ENCODE assay signal across 8 mouse cellular contexts in genomic region chr10:127165654-127166403, GRCm38 (mm10). TPM values are rescaled to one million over a fixed set of nuclear protein-coding genes. Genes with fewer than 3 reads are reported as not detected.
A peak's percentile ranks its signal among the peaks of the same experiment; 100 is the strongest.
DNase-seq lines count a peak whose midpoint lies in the region; ATAC-seq and TF ChIP-seq lines count a peak whose summit lies in the region.

No protein-coding gene starts in this region.

- H3K4me1 ChIP-seq in kidney, embryonic 15.5 days = peaks cover 38% of the 10 kb centered on the region
- peaks cover 36% of the 10 kb centered on the region for H3K4me1 ChIP-seq in embryonic facial prominence, embryonic 13.5 days
- H3K4me1 ChIP-seq in hindbrain, embryonic 15.5 days (replicated peaks) = peaks cover 34% of the 10 kb centered on the region
- H3K4me1 ChIP-seq in lung, embryonic 15.5 days = peaks cover 39% of the 10 kb centered on the region
- H3K4me1 ChIP-seq in olfactory bulb, adult 2 months (ENCODE audit: control insufficient read depth, insufficient read depth, low read length) = peaks cover 27% of the 10 kb centered on the region

- under 1% methylated on average over 54 of the region's 56 CpGs for WGBS in kidney, embryonic 15.5 days
- under 1% methylated on average over 55 of the region's 56 CpGs for WGBS in embryonic facial prominence, embryonic 13.5 days
- WGBS in hindbrain, embryonic 15.5 days = under 1% methylated on average over 56 of the region's 56 CpGs
- WGBS in lung, embryonic 15.5 days = under 1% methylated on average over 53 of the region's 56 CpGs
- under 1% methylated on average over 55 of the region's 56 CpGs for WGBS in olfactory bulb, adult 2 months

- peak overlapping the region; percentile 51 for H3K4me3 ChIP-seq in kidney, embryonic 15.5 days (replicated peaks)
- peak overlapping the region; percentile 64 for H3K4me3 ChIP-seq in embryonic facial prominence, embryonic 13.5 days
- H3K4me3 ChIP-seq in hindbrain, embryonic 15.5 days = peak overlapping the region; percentile 93
- H3K4me3 ChIP-seq in lung, embryonic 15.5 days = peak overlapping the region; percentile 51
- peak overlapping the region; percentile 83 for H3K4me3 ChIP-seq in olfactory bulb, adult 2 months (ENCODE audit: insufficient read depth, low read depth, low read length)

- H3K9ac ChIP-seq in kidney, embryonic 15.5 days = peak overlapping the region; percentile 64
- peak overlapping the region; percentile 79 for H3K9ac ChIP-seq in embryonic facial prominence, embryonic 13.5 days
- H3K9ac ChIP-seq in hindbrain, embryonic 15.5 days = peak overlapping the region; percentile 98
- H3K9ac ChIP-seq in lung, embryonic 15.5 days = peak overlapping the region; percentile 45

- peak; percentile 22; the same call in 1 of the 2 replicates for TF ChIP-seq POLR2A in olfactory bulb, adult 2 months (IDR thresholded peaks at IDR 0.05; ENCODE audit: insufficient read depth, low read depth, low read length)

- peak overlapping the region; percentile 100 for H3K4me2 ChIP-seq in kidney, embryonic 15.5 days
- H3K4me2 ChIP-seq in embryonic facial prominence, embryonic 13.5 days = peak overlapping the region; percentile 100
- peak overlapping the region; percentile 84 for H3K4me2 ChIP-seq in hindbrain, embryonic 15.5 days
- H3K4me2 ChIP-seq in lung, embryonic 15.5 days = peak overlapping the region; percentile 100

- TF ChIP-seq CTCF in olfactory bulb, adult 2 months (IDR thresholded peaks at IDR 0.05; ENCODE audit: insufficient read depth, low read depth, low read length) = no peak

- DNase-seq in kidney, adult 11 months = no peak
- DNase-seq in adrenal gland, postnatal 10 days = peak; percentile 38
- no peak for DNase-seq in gastrocnemius, adult 18-20 months (ENCODE audit: low spot score)

- H3K9me3 ChIP-seq in kidney, embryonic 15.5 days (replicated peaks) = no peaks in the 10 kb centered on the region
- no peaks in the 10 kb centered on the region for H3K9me3 ChIP-seq in embryonic facial prominence, embryonic 13.5 days
- H3K9me3 ChIP-seq in hindbrain, embryonic 15.5 days = no peaks in the 10 kb centered on the region
- H3K9me3 ChIP-seq in lung, embryonic 15.5 days = no peaks in the 10 kb centered on the region

- peaks cover 73% of the 10 kb centered on the region for H3K27me3 ChIP-seq in kidney, embryonic 15.5 days
- H3K27me3 ChIP-seq in embryonic facial prominence, embryonic 13.5 days = peaks cover 77% of the 10 kb centered on the region
- H3K27me3 ChIP-seq in hindbrain, embryonic 15.5 days = peaks cover 30% of the 10 kb centered on the region
- peaks cover 78% of the 10 kb centered on the region for H3K27me3 ChIP-seq in lung, embryonic 15.5 days

- peak; percentile 48 for ATAC-seq in kidney, embryonic 15.5 days (replicated peaks; ENCODE audit: low FRiP score)
- peak; percentile 26; the same call in 1 of the 2 replicates for ATAC-seq in embryonic facial prominence, embryonic 13.5 days (ENCODE audit: insufficient number of reproducible peaks, insufficient read depth, low FRiP score, low TSS enrichment, low read depth)
- peak; percentile 57 for ATAC-seq in hindbrain, embryonic 15.5 days (ENCODE audit: low FRiP score, low read depth)
- ATAC-seq in lung, embryonic 15.5 days (ENCODE audit: borderline replicate concordance, extremely low read depth, low FRiP score, low TSS enrichment) = peak; percentile 35; the same call in 1 of the 2 replicates

- H3K36me3 ChIP-seq in kidney, embryonic 15.5 days = no peaks in the 10 kb centered on the region
- H3K36me3 ChIP-seq in embryonic facial prominence, embryonic 13.5 days = no peaks in the 10 kb centered on the region
- H3K36me3 ChIP-seq in hindbrain, embryonic 15.5 days = no peaks in the 10 kb centered on the region
- H3K36me3 ChIP-seq in lung, embryonic 15.5 days = no peaks in the 10 kb centered on the region

- H3K27ac ChIP-seq in kidney, embryonic 15.5 days = no peak overlapping the region
- H3K27ac ChIP-seq in embryonic facial prominence, embryonic 13.5 days = no peak overlapping the region
- peak overlapping the region; percentile 92 for H3K27ac ChIP-seq in hindbrain, embryonic 15.5 days (replicated peaks)
- H3K27ac ChIP-seq in lung, embryonic 15.5 days = no peak overlapping the region
- peak overlapping the region; percentile 88 for H3K27ac ChIP-seq in olfactory bulb, adult 2 months (ENCODE audit: insufficient read depth, low read depth, low read length)

RNA-seq across cellular contexts. Expression of gene B4galnt1, which starts 0.8 kb away (rescaled TPM):
- 7.5 and 7.7 TPM in 2 replicates for polyA plus RNA-seq in kidney, embryonic 15.5 days (2015; fragmentation: Nextera tagmentation; extraction: Ambion mirVana)
- 10 to 100 TPM; 12.7 to 16.3 TPM for total RNA-seq in adrenal gland, postnatal 10 days (2021)
- 8.9 and 9.0 TPM in 2 replicates for polyA plus RNA-seq in embryonic facial prominence, embryonic 13.5 days (2015; fragmentation: Nextera tagmentation; extraction: Ambion mirVana)
- 54.0 and 74.6 TPM in 2 replicates for polyA plus RNA-seq in hindbrain, embryonic 15.5 days (2015; fragmentation: Nextera tagmentation; extraction: Ambion mirVana)
- polyA plus RNA-seq in lung, embryonic 15.5 days (2015; fragmentation: Nextera tagmentation; extraction: Ambion mirVana) = 2.8 and 3.6 TPM in 2 replicates
- not detected in 2 replicates for polyA plus RNA-seq in olfactory bulb, adult 2 months (2012; ENCODE audit: insufficient read depth, insufficient read length, low replicate concordance, missing spikeins)
- under 1 TPM; 0.39 to 0.93 TPM for total RNA-seq in gastrocnemius, adult 18-20 months (2021)

RNA-seq across cellular contexts. Expression of gene Slc26a10, which starts 14.6 kb away (rescaled TPM):
- polyA plus RNA-seq in kidney, embryonic 15.5 days (2015; fragmentation: Nextera tagmentation; extraction: Ambion mirVana) = 3.1 and 3.3 TPM in 2 replicates
- 10 to 100 TPM in 1 of 2 experiments, 1 to 10 TPM in 1; 7.4 to 13.7 TPM for total RNA-seq in adrenal gland, postnatal 10 days (2021)
- 1.3 and 2.0 TPM in 2 replicates for polyA plus RNA-seq in embryonic facial prominence, embryonic 13.5 days (2015; fragmentation: Nextera tagmentation; extraction: Ambion mirVana)
- 0.91 and 1.0 TPM in 2 replicates for polyA plus RNA-seq in hindbrain, embryonic 15.5 days (2015; fragmentation: Nextera tagmentation; extraction: Ambion mirVana)
- polyA plus RNA-seq in lung, embryonic 15.5 days (2015; fragmentation: Nextera tagmentation; extraction: Ambion mirVana) = 0.86 and 0.93 TPM in 2 replicates
- polyA plus RNA-seq in olfactory bulb, adult 2 months (2012; ENCODE audit: insufficient read depth, insufficient read length, low replicate concordance, missing spikeins) = not detected in 2 replicates
- 1 to 10 TPM; 1.6 to 2.9 TPM for total RNA-seq in gastrocnemius, adult 18-20 months (2021)

RNA-seq across cellular contexts. Expression of gene Arhgef25, which starts 24.1 kb away (rescaled TPM):
- polyA plus RNA-seq in kidney, embryonic 15.5 days (2015; fragmentation: Nextera tagmentation; extraction: Ambion mirVana) = 40.6 and 52.6 TPM in 2 replicates
- 10 to 100 TPM; 18.1 to 26.5 TPM for total RNA-seq in adrenal gland, postnatal 10 days (2021)
- polyA plus RNA-seq in embryonic facial prominence, embryonic 13.5 days (2015; fragmentation: Nextera tagmentation; extraction: Ambion mirVana) = 117 and 130 TPM in 2 replicates
- polyA plus RNA-seq in hindbrain, embryonic 15.5 days (2015; fragmentation: Nextera tagmentation; extraction: Ambion mirVana) = 27.3 and 30.3 TPM in 2 replicates
- polyA plus RNA-seq in lung, embryonic 15.5 days (2015; fragmentation: Nextera tagmentation; extraction: Ambion mirVana) = 55.4 and 59.0 TPM in 2 replicates
- not detected in 2 replicates for polyA plus RNA-seq in olfactory bulb, adult 2 months (2012; ENCODE audit: insufficient read depth, insufficient read length, low replicate concordance, missing spikeins)
- 1 to 10 TPM; 7.4 to 9.5 TPM for total RNA-seq in gastrocnemius, adult 18-20 months (2021)

RNA-seq across cellular contexts. Expression of gene Dtx3, which starts 29.7 kb away (rescaled TPM):
- 100 and 129 TPM in 2 replicates for polyA plus RNA-seq in kidney, embryonic 15.5 days (2015; fragmentation: Nextera tagmentation; extraction: Ambion mirVana)
- 10 to 100 TPM; 48.3 to 69.4 TPM for total RNA-seq in adrenal gland, postnatal 10 days (2021)
- polyA plus RNA-seq in embryonic facial prominence, embryonic 13.5 days (2015; fragmentation: Nextera tagmentation; extraction: Ambion mirVana) = 161 and 165 TPM in 2 replicates
- 240 and 266 TPM in 2 replicates for polyA plus RNA-seq in hindbrain, embryonic 15.5 days (2015; fragmentation: Nextera tagmentation; extraction: Ambion mirVana)
- 73.9 and 82.6 TPM in 2 replicates for polyA plus RNA-seq in lung, embryonic 15.5 days (2015; fragmentation: Nextera tagmentation; extraction: Ambion mirVana)
- 159 TPM in 1 of 2 replicates, not detected in the other for polyA plus RNA-seq in olfactory bulb, adult 2 months (2012; ENCODE audit: insufficient read depth, insufficient read length, low replicate concordance, missing spikeins)
- 10 to 100 TPM; 20.0 to 27.3 TPM for total RNA-seq in gastrocnemius, adult 18-20 months (2021)

RNA-seq across cellular contexts. Expression of gene Os9, which starts 44.9 kb away (rescaled TPM):
- polyA plus RNA-seq in kidney, embryonic 15.5 days (2015; fragmentation: Nextera tagmentation; extraction: Ambion mirVana) = 88.1 and 94.0 TPM in 2 replicates
- 10 to 100 TPM; 82.0 to 88.6 TPM for total RNA-seq in adrenal gland, postnatal 10 days (2021)
- 76.5 and 87.7 TPM in 2 replicates for polyA plus RNA-seq in embryonic facial prominence, embryonic 13.5 days (2015; fragmentation: Nextera tagmentation; extraction: Ambion mirVana)
- 125 and 130 TPM in 2 replicates for polyA plus RNA-seq in hindbrain, embryonic 15.5 days (2015; fragmentation: Nextera tagmentation; extraction: Ambion mirVana)
- polyA plus RNA-seq in lung, embryonic 15.5 days (2015; fragmentation: Nextera tagmentation; extraction: Ambion mirVana) = 90.1 and 101 TPM in 2 replicates
- 124 TPM in 1 of 2 replicates, not detected in the other for polyA plus RNA-seq in olfactory bulb, adult 2 months (2012; ENCODE audit: insufficient read depth, insufficient read length, low replicate concordance, missing spikeins)
- 10 to 100 TPM; 11.3 to 13.5 TPM for total RNA-seq in gastrocnemius, adult 18-20 months (2021)

Comparison
In these comparisons a context has a peak if more than half of its experiments do, and no peak if none do; other contexts are left out.
1. H3K27ac ChIP-seq: peak in hindbrain, embryonic 15.5 days (single experiment) and olfactory bulb, adult 2 months (single experiment); none in kidney, embryonic 15.5 days (single experiment), embryonic facial prominence, embryonic 13.5 days (single experiment) and lung, embryonic 15.5 days (single experiment).
2. H3K9ac ChIP-seq: peak in every context shown above with its lines; median percentile 98 in hindbrain, embryonic 15.5 days; 79 in embryonic facial prominence, embryonic 13.5 days; 64 in kidney, embryonic 15.5 days; 45 in lung, embryonic 15.5 days.
3. Peak in every context shown above with its lines, with median percentiles within 50 percentile points of each other: ATAC-seq, H3K4me2 ChIP-seq and H3K4me3 ChIP-seq.